Mouse (Mus musculus) erythroblast, embryonic 14.5 days (primary cell): Measurements from ENCODE around the gene Tspan14.

ENCODE experiments used
- GATA1 ChIP-seq: IDR thresholded peaks from 2 replicates; pipeline ENCODE4 v1.6.1; 2012; ENCODE audit warnings: low read length, inconsistent platforms, mixed read lengths
- TAL1 ChIP-seq: IDR thresholded peaks from 3 replicates; pipeline ENCODE4 v1.6.1; 2012; ENCODE audit warnings: low read length, inconsistent platforms, mixed read lengths

DNA sequence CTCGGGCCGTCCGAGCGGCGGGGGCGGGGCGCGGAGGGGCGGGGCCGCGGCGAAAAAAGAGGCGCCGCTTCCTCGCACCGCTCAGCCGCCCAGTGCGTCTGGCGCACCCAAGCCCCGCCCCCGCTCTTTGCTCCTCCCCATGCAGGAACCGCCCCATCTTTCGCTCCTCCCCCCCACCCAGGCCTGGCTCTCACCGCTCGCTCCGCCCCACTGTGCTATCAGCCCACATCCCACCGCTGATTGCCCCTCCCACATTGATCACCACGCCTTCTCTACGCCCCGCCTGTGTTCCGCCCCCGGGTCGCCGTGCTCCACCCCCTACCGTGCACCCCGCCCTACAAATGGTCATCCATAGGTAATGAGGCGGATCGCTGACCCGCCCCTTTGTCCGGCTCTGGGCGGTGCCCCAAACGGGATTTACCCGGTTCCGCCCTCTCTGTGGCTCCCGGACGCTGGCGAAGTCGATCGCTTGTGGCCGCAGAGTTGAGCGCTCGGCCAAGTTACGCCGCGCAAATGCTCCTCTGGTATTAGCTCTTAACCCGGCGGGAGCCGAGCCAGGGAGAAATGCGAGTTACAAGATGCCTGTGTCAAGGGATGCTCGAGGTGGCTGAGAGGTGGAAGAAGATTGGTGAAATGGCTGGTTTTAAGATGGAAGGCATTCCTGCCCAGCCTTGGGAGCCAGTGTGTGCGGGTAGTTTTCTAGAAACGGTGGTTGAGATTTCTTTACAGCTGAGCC is 423 bp upstream of the Tspan14 start:
- TF ChIP-seq GATA1 (no peak), TAL1 (no peak)
